ENCODE assay signal across 15 mouse cellular contexts in genomic region chr16:30591990-30592389, GRCm38 (mm10). TPM values are rescaled to one million over a fixed set of nuclear protein-coding genes. Genes with fewer than 3 reads are reported as not detected.
DNase-seq lines count a peak whose midpoint lies in the region; ATAC-seq and TF ChIP-seq lines count a peak whose summit lies in the region.
"Had no signal": no experiment of that assay in that cellular context is flagged by ENCODE, and none has a peak within 500 bp of the region (broad histone marks: within the 10 kb centered on the region; RNA-seq: fewer than 3 reads in every experiment).

No protein-coding gene starts in this region.

- DNase-seq in thymus, postnatal 4 days = peak; percentile 58
- DNase-seq in thymus, postnatal 0 days (ENCODE audit: low spot score) = no peak
- DNase-seq in adrenal gland, postnatal 36 days = no peak
- no peak for DNase-seq in midbrain, postnatal 0 days (ENCODE audit: low spot score)
- DNase-seq: adrenal gland, postnatal 25 days; gastrocnemius, postnatal 36 days; kidney, adult 8-10 months; thymus, adult 18-20 months had no signal

- H3K4me3 ChIP-seq in intestine, postnatal 0 days (ENCODE audit: low read depth, low read length) = no peak overlapping the region
- H3K4me3 ChIP-seq in intestine, embryonic 15.5 days (replicated peaks) = no peak overlapping the region
- H3K4me3 ChIP-seq in bone marrow, adult 2 months (replicated peaks; ENCODE audit: control insufficient read depth, low read depth, low read length) = no peak overlapping the region
- no peak overlapping the region for H3K4me3 ChIP-seq in midbrain, postnatal 0 days (ENCODE audit: low read depth, low read length)
- H3K4me3 ChIP-seq: embryonic facial prominence, embryonic 12.5 days; heart, embryonic 13.5 days; megakaryocyte, embryonic 14.5 days; neural tube, embryonic 13.5 days had no signal

- H3K36me3 ChIP-seq in intestine, postnatal 0 days (ENCODE audit: control insufficient read depth, insufficient read depth) = no peaks in the 10 kb centered on the region
- H3K36me3 ChIP-seq in intestine, embryonic 15.5 days = no peaks in the 10 kb centered on the region
- no peaks in the 10 kb centered on the region for H3K36me3 ChIP-seq in midbrain, postnatal 0 days (ENCODE audit: insufficient read depth, low read length)
- H3K36me3 ChIP-seq: embryonic facial prominence, embryonic 12.5 days; heart, embryonic 13.5 days; neural tube, embryonic 13.5 days had no signal

- peaks cover 4% of the 10 kb centered on the region; the same call in 1 of the 2 replicates for H3K27me3 ChIP-seq in intestine, postnatal 0 days (replicated peaks; ENCODE audit: control insufficient read depth, insufficient read depth, low read length)
- H3K27me3 ChIP-seq in intestine, embryonic 15.5 days (replicated peaks) = no peaks in the 10 kb centered on the region
- H3K27me3 ChIP-seq in midbrain, postnatal 0 days (ENCODE audit: insufficient read depth, low read length) = no peaks in the 10 kb centered on the region

- no peaks in the 10 kb centered on the region for H3K4me1 ChIP-seq in intestine, postnatal 0 days (replicated peaks; ENCODE audit: control insufficient read depth, insufficient read depth, low read length)
- 0 out of 2 replicates have a peak, but pooled peaks cover 3% of the 10 kb centered on the region for H3K4me1 ChIP-seq in intestine, embryonic 15.5 days (replicated peaks)
- H3K4me1 ChIP-seq in bone marrow, adult 2 months (ENCODE audit: control insufficient read depth, insufficient read depth, low read length) = peaks cover 5% of the 10 kb centered on the region
- no peaks in the 10 kb centered on the region; the same call in 1 of the 2 replicates for H3K4me1 ChIP-seq in midbrain, postnatal 0 days (ENCODE audit: insufficient read depth, low read length)

- TF ChIP-seq POLR2A in bone marrow, adult 2 months (IDR thresholded peaks at IDR 0.05; ENCODE audit: borderline replicate concordance, control insufficient read depth, low read depth, low read length) = no peak

- H3K4me2 ChIP-seq in intestine, postnatal 0 days (replicated peaks; ENCODE audit: low read depth) = no peak overlapping the region
- H3K4me2 ChIP-seq in intestine, embryonic 15.5 days (replicated peaks) = no peak overlapping the region
- no peak overlapping the region for H3K4me2 ChIP-seq in midbrain, postnatal 0 days (ENCODE audit: low read depth, low read length, poor library complexity, severe bottlenecking)
- H3K4me2 ChIP-seq: embryonic facial prominence, embryonic 12.5 days; heart, embryonic 13.5 days; neural tube, embryonic 13.5 days had no signal

- TF ChIP-seq CTCF in intestine, postnatal 0 days (IDR thresholded peaks at IDR 0.05; ENCODE audit: low read depth) = peak; percentile 41
- TF ChIP-seq CTCF in bone marrow, adult 2 months (IDR thresholded peaks at IDR 0.05; ENCODE audit: control insufficient read depth, insufficient read depth, low read length) = peak; percentile 27; the same call in 1 of the 2 replicates
- TF ChIP-seq CTCF in midbrain, postnatal 0 days (IDR thresholded peaks at IDR 0.05) = no peak

- no peak overlapping the region for H3K9ac ChIP-seq in intestine, postnatal 0 days (ENCODE audit: low read depth, low read length)
- H3K9ac ChIP-seq in intestine, embryonic 15.5 days = no peak overlapping the region
- H3K9ac ChIP-seq in midbrain, postnatal 0 days (replicated peaks; ENCODE audit: low read length, poor library complexity, severe bottlenecking) = no peak overlapping the region
- H3K9ac ChIP-seq: embryonic facial prominence, embryonic 12.5 days; heart, embryonic 13.5 days; neural tube, embryonic 13.5 days had no signal

- no peak overlapping the region for H3K27ac ChIP-seq in intestine, postnatal 0 days (ENCODE audit: low read depth, low read length)
- no peak overlapping the region for H3K27ac ChIP-seq in intestine, embryonic 15.5 days
- no peak overlapping the region for H3K27ac ChIP-seq in bone marrow, adult 2 months (ENCODE audit: control insufficient read depth, insufficient read depth, low read depth, low read length, poor library complexity)
- no peak overlapping the region for H3K27ac ChIP-seq in midbrain, postnatal 0 days (ENCODE audit: low read depth, low read length)
- H3K27ac ChIP-seq: embryonic facial prominence, embryonic 12.5 days; heart, embryonic 13.5 days; neural tube, embryonic 13.5 days had no signal

- no peaks in the 10 kb centered on the region for H3K9me3 ChIP-seq in intestine, postnatal 0 days (ENCODE audit: control insufficient read depth)
- no peaks in the 10 kb centered on the region for H3K9me3 ChIP-seq in intestine, embryonic 15.5 days
- H3K9me3 ChIP-seq in midbrain, postnatal 0 days (ENCODE audit: low read length) = no peaks in the 10 kb centered on the region
- H3K9me3 ChIP-seq: embryonic facial prominence, embryonic 12.5 days; heart, embryonic 13.5 days; megakaryocyte, embryonic 14.5 days; neural tube, embryonic 13.5 days had no signal

- WGBS in intestine, postnatal 0 days = 51% methylated on average over 3 of the region's 3 CpGs
- 49% methylated on average over 3 of the region's 3 CpGs for WGBS in intestine, embryonic 15.5 days
- WGBS in bone marrow, adult 2 months = 42% methylated on average over 3 of the region's 3 CpGs
- WGBS in midbrain, postnatal 0 days = 39% methylated on average over 3 of the region's 3 CpGs

- ATAC-seq in intestine, postnatal 0 days = no peak
- ATAC-seq in intestine, embryonic 15.5 days = no peak
- ATAC-seq in midbrain, postnatal 0 days (ENCODE audit: low FRiP score) = no peak

RNA-seq across cellular contexts. Expression of gene Lsg1, which starts 4.6 kb away (rescaled TPM):
- polyA plus RNA-seq in intestine, postnatal 0 days (2015; fragmentation: Nextera tagmentation; extraction: Ambion mirVana) = 23.1 and 24.5 TPM in 2 replicates
- polyA plus RNA-seq in intestine, embryonic 15.5 days (2015; fragmentation: Nextera tagmentation; extraction: Ambion mirVana) = 55.2 and 57.3 TPM in 2 replicates
- 67.2 and 68.2 TPM in 2 replicates for polyA plus RNA-seq in thymus, postnatal 0 days (2015; fragmentation: Nextera tagmentation; extraction: Ambion mirVana)
- polyA plus RNA-seq in bone marrow, adult 2 months (2011; ENCODE audit: insufficient read depth, insufficient read length, low replicate concordance, missing spikeins) = 9.3 and 17.5 TPM in 2 replicates
- total RNA-seq in adrenal gland, postnatal 36 days (2021) = 10 to 100 TPM; 36.7 to 37.2 TPM
- 16.5 and 17.5 TPM in 2 replicates for total RNA-seq in midbrain, postnatal 0 days (2014; rRNA removed)
- polyA plus RNA-seq in midbrain, postnatal 0 days (2015; fragmentation: Nextera tagmentation; extraction: Ambion mirVana) = 38.1 and 43.7 TPM in 2 replicates

RNA-seq across cellular contexts. Expression of gene Fam43a, which starts 7.5 kb away (rescaled TPM):
- 5.6 and 5.9 TPM in 2 replicates for polyA plus RNA-seq in intestine, postnatal 0 days (2015; fragmentation: Nextera tagmentation; extraction: Ambion mirVana)
- polyA plus RNA-seq in intestine, embryonic 15.5 days (2015; fragmentation: Nextera tagmentation; extraction: Ambion mirVana) = 12.1 and 12.5 TPM in 2 replicates
- 10.4 and 13.3 TPM in 2 replicates for polyA plus RNA-seq in thymus, postnatal 0 days (2015; fragmentation: Nextera tagmentation; extraction: Ambion mirVana)
- polyA plus RNA-seq in bone marrow, adult 2 months (2011; ENCODE audit: insufficient read depth, insufficient read length, low replicate concordance, missing spikeins) = 8.8 and 16.3 TPM in 2 replicates
- total RNA-seq in adrenal gland, postnatal 36 days (2021) = 10 to 100 TPM; 23.6 to 27.5 TPM
- 21.1 and 22.3 TPM in 2 replicates for total RNA-seq in midbrain, postnatal 0 days (2014; rRNA removed)
- 10.1 and 11.5 TPM in 2 replicates for polyA plus RNA-seq in midbrain, postnatal 0 days (2015; fragmentation: Nextera tagmentation; extraction: Ambion mirVana)

RNA-seq across cellular contexts. Expression of gene Tmem44, which starts 41.3 kb away (rescaled TPM):
- polyA plus RNA-seq in intestine, postnatal 0 days (2015; fragmentation: Nextera tagmentation; extraction: Ambion mirVana) = 2.9 and 3.1 TPM in 2 replicates
- polyA plus RNA-seq in intestine, embryonic 15.5 days (2015; fragmentation: Nextera tagmentation; extraction: Ambion mirVana) = 9.1 and 10.0 TPM in 2 replicates
- 2.1 and 2.2 TPM in 2 replicates for polyA plus RNA-seq in thymus, postnatal 0 days (2015; fragmentation: Nextera tagmentation; extraction: Ambion mirVana)
- polyA plus RNA-seq in bone marrow, adult 2 months (2011; ENCODE audit: insufficient read depth, insufficient read length, low replicate concordance, missing spikeins) = 4.3 and 7.6 TPM in 2 replicates
- 1 to 10 TPM; 3.7 to 4.7 TPM for total RNA-seq in adrenal gland, postnatal 36 days (2021)
- 114 and 124 TPM in 2 replicates for total RNA-seq in midbrain, postnatal 0 days (2014; rRNA removed)
- 64.3 and 67.7 TPM in 2 replicates for polyA plus RNA-seq in midbrain, postnatal 0 days (2015; fragmentation: Nextera tagmentation; extraction: Ambion mirVana)
